Mouse (Mus musculus): ENCODE measurements at regions not wholly inside any gene's neighbourhood (a gene's known extent, or its start where the extent isn't known, plus 50 kb on each side); places are given as distances from the start of the nearest gene placed in this dataset.
A peak's percentile ranks its signal among the peaks of the same experiment; 100 is the strongest.

DNA sequence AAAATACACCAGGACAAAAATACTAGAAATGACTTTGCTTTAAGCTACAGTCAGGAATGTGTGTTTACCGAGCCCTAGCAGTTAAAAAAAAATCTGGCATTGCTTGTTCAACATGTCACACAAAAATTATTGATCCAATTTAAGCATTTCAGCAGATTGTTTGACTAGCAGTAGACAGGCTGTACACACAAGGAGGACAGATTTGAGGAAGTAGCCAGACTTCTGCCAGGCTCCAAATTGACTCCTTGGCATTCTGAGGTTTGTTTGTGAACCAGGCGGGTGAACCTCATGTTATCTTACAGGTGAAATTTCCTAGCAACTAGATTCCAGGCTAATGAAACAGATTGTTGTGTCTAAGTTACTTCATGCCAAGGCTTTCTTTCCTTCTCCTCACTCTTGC lies 348.8 kb downstream of the Hs3st3b1 start:
- no peak for DNase-seq (ENCODE audit: low read depth, low spot score)

DNA sequence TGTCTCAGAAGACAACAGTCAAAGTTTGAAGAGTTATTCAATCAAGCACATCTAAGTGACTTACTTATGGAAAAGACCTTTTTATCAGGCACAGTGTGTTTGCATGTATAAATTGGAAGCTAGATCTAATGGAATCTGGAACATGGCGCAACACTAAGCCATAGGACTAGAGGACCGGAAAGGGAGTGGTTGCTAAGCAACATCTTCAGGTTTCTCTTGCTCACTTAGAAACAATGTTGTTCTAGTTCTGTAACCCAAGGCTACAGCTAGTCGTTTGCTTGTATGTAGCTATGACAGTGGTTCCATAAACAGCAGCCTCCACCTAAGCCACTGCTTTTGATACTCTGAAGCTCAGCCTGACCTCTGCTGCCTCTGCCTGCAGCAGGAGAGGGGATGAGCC lies 338.8 kb downstream of the Hs3st3b1 start:
- no peak for DNase-seq (ENCODE audit: low read depth, low spot score)

DNA sequence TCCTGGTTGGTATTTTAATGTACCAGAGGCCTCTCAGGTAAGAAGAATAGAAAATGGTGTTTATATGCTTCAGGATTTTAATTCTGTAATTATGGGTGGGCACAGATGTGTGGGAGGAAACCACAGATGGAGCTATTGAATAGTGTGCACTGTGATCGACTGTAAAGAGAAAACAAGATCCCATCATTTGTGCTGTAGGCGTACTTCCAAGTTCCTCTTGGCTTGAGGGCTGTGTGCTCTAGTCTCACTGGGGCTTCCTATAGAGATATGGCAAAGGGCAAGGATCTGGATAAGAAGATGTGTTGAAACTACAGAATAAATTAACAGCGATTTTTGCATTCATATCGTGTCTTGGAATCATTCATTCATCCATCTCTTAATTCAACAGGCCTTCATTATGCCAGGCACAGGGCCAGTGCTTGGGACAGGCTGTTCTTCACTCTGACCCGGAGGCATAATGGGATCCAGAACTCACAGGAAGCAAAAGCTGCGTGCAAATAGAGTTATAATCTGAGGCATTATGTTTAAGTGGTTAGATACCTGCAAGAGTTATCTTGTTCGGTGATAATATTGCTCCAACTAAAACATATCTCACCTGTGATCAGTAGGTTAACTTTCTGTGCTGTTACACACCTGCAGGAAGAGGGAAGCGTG lies 336.7 kb downstream of the Hs3st3b1 start:
- DNase-seq (ENCODE audit: low read depth, low spot score): no peak

DNA sequence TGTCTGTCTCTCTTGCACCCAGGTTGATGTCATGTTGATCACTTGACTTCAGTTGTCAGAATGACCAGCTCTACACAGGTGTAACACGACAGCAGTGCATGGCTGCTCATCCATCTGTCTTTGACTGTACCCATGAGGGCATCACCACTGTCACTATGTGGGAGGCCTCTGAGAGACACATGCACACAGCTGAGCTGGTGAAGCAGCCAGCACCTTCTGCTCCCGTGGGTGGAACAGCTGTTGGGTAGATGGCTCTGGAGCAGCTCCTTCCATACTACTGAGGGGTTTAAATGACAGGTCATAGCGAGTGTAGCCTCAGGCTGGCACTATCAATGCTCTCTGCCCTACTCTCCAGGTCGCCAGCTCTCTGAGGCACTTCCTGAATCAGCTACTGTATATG lies 301.9 kb downstream of the Hs3st3b1 start:
- no peak for DNase-seq (ENCODE audit: low read depth, low spot score)

DNA sequence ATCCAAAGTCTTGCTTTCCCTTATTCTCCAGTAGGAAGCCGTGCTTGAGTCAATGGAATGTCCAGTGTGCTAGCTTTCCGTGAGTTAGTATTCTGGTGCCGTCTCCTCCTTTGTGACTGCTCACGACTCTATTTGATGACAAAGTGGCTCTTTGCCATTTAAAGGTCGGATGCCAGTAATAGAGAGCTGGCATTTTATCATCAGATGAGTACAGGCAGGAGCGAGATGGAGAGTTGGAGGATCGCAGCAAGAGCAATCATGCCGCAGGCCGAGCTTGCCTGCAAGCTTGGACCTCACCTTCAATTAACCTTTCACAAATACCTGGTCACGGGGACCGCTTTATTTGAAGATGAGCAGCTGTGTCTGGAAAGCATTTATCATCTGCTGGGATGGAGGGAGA lies 291.8 kb downstream of the Hs3st3b1 start:
- DNase-seq (ENCODE audit: low read depth, low spot score): no peak

DNA sequence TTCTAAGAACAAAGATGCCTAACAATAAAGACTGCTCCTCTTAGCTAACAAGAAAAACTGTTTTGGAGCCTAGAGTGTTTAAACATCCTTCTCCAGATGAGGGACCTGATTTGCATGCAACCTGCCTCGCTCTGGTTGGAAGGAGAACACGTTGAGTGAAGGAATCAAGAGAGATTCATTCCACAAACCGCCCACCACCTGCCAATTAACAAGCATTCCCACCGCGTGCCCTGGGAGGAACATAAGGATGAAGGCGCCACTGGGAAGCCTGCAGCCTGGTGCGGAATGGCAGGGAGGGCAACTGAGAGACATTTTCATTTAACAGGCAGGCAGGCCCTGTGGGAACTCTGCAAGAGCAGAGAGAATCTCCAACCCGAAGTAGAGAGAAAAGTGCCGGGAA lies 265.0 kb downstream of the Hs3st3b1 start:
- no peak for DNase-seq (ENCODE audit: low read depth, low spot score)

DNA sequence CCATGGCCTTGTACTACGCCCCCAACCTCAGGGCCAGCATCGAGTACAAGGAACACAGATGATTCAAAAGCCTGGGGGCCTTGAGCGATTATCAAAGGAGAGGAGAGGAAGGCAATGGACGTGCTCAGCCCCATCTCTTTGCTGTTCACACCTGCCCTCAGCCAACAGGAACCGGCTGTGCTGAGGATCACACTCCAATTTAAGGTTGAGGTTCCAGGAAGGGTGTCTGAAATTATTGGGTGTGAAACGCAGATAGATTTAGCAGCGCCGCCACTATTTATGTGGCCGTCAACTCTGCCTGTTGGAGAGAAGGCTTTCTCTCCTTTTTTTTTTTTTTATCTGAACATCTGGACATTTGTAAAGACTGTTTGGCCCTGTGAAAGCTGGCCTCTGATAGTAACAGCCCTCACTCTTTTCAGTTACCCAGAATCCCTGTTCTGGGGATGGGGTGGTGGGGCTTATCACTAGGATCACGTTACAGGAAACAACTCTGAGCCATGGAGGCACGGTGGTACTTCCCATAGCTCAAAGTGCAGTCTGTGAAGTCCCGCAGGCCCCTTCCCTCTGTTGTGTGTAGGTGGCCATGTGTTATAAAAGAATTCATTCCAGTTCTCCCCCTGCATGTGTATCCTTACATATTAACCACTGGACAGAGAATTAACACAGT lies 256.7 kb downstream of the Hs3st3b1 start:
- no peak for DNase-seq (ENCODE audit: low read depth, low spot score)

DNA sequence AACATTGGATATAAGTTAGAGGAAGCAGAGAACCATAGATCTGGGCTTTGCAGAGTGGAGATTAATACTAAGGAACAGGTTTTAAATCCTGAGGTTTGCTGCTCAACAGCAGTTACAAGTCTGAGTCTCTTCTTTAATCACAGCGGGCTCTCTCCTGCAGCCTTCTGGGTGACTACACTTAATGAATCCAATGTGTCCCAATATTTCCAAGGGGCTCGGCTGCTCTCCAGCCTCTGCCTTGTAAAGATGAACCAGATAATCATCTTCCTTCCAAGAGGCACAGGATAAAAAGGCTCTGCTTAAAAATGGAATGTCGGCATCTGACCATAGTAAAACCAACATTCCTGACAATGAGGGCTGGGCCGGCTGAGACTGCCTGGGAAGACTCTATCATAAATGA lies 251.6 kb downstream of the Hs3st3b1 start:
- no peak for DNase-seq (ENCODE audit: low read depth, low spot score)

DNA sequence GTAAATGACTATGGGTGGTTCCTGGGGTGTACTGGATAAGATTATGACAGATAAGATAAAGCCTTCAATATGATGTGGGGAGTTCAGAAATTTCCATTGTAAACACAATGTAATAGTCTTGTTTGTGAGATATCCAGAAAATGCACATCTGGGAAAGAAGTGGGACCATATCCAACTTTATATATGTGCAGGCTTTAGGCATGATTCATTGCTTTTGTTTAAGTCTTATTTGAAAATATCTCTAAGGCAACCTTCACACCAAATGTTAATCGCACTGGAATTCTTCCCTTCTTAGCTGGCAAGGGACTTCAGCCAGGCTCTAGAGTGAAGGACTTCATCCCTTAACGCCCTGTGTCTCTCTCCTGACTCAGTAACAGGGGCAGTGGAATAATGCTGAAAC lies 250.3 kb downstream of the Hs3st3b1 start:
- DNase-seq (ENCODE audit: low read depth, low spot score): no peak

DNA sequence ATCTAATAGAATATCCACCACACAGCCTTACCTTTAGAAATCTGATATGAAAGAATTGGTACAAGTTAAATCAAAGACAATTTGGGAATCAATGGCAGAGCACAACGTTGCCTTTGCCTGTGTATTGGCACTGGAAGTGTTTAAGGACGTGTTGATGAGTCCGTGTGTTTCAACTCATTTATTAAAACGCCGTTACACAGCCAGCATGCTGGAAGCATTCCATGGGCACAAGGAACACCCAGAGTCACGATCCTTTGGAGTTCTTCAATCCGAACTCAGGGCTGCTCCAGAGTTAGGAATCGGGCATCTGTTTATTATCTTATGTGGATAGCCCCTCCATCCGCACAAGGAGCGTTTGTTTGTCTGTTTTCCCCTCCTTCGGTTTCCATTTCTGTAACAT lies 244.2 kb downstream of the Hs3st3b1 start:
- no peak for DNase-seq (ENCODE audit: low read depth, low spot score)

DNA sequence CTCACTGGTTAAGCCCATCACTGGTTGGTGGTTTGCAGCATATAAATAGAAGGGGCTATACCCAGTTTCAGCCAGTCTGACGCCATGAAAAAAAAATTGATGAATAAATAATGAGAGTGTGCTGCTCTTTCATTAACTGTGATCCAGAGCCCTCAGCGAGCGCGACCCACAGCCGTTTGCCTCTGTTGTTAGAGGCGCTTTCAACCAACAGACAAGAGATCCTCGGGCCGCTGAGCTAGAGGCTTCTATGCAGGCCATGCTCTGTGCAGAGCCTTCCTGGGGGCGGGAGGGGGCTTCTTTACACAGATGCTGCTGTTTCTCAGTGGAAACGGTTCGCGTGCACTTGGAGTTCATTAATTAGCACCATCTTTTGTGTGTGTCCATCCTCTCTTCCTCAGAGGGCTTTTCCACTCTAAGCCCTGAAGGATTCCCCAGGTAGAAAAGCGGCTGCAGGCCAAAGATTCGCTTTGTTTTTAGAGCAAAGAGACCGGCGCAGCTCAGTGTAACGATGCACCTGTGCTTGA lies 243.6 kb downstream of the Hs3st3b1 start:
- no peak for DNase-seq (ENCODE audit: low read depth, low spot score)

DNA sequence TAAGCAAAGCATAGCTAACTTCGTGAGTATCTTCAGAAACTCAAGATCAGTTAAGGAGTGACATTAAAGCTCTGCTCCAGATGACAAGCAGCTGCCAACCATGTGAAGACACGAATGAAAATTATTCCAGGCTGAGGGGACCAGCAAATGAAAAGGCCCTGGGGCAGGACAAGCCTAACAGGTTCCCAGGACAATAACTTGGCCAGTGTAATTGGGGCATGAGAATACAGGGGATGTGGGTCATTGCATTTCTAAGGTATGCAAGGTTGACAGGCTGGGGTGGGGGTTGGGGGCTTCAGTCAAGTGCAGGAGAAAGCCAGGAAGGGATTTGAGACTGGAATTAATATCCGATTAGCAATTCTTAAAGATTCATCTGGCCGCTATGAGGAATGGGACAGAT lies 242.6 kb downstream of the Hs3st3b1 start:
- no peak for DNase-seq (ENCODE audit: low read depth, low spot score)

DNA sequence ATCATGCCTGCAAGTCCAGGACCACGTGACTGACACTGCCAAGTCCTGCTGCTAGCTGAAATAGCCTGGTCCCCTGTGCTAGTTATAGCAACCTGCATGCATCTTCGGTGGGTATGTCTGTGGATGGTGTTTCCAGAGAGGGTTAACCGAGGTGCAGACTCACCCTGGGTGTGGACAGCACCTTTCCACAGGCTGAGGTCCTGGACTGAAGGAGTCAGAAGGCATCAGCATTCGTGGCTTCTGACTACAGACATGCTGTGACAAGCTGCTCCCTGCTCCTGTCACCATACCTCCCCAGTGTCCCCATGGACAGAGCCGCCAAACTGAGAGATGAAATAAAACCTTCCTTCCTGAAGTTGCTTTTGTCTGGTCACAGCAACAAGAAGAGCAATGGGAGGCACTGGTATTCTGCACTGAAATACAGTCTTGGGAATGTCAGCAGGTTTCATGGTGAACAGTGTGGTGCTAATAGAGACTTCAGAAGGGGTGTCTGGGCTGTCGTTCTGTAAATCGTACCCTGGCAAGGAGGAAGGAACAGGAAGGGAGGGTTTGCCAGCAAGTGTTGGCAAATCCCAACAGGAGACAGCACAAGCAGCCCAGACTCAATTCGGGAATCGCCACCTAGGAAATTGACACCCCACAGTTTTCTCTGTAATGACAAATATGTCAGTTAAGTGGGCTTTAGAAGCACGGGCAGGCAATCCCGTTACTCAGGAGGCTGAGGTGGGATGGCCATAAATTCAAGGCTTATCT lies 237.7 kb downstream of the Hs3st3b1 start:
- no peak for DNase-seq (ENCODE audit: low read depth, low spot score)

DNA sequence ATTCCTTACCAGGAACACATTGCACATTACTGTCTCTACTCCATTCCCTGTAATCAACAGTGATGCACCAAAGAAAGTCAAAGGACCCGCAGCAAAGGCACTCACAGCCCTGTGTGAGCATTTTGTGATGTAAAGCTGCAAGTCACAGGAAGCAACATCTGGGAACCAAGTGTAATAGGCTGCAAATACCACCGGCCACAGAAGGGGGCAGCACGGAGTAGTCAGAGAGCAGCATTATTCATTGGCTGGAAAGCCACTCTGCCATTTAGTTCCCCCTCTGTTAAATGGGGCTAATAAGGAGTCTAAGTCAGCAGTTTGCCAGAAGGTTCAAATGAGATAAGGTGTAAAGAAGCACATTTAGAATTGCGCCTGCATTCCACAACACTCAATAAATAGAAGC lies 231.0 kb downstream of the Hs3st3b1 start:
- peak; percentile 17 for DNase-seq (ENCODE audit: low read depth, low spot score)

DNA sequence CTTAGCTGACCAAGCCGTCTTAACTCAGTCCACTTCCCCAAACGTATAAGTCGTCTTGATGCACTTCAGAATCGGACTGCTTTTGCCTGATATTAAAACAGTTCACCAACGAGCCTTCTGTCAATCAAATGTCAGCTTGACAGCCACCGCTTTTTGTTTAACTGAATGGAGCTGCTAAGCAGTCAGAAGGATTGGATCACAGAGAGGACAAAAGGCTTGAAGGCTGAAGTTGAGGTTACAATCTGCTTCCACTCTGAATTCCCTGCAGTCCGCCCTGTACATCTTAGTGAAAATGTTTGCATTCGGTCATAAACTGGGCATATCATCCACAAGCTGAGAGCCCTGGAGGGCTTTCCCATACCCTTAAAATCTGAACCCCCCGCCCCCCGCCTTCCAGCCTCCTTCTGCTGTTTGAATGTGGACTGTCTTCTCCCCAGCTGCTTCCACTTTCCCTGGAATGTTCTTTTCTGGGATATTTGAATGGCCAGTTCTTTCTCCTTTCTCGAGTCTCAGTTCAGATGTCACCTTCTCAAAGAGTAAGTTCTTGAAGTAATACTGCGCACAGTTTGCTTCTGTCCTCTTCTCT lies 217.0 kb downstream of the Hs3st3b1 start:
- DNase-seq (ENCODE audit: low read depth, low spot score): no peak

DNA sequence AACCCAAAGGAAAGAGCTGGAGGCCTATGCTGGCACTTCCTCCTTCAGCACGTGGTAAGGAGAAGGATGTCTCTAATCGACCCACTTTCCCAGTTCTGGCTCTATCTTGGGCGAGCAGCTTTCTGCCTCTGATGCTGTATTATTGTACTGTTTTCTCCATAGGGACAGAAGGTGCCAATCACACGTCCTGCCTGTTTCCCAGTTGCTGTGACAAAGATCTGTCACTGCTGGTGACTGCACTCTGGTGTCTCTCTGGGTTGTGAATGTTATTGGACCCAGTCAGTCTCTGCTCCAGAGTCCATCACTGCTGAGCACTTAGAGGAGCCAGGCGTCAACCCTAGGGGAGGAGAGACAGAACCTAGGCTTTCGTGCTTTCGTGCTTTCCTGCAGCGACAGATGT lies 216.0 kb downstream of the Hs3st3b1 start:
- no peak for DNase-seq (ENCODE audit: low read depth, low spot score)

DNA sequence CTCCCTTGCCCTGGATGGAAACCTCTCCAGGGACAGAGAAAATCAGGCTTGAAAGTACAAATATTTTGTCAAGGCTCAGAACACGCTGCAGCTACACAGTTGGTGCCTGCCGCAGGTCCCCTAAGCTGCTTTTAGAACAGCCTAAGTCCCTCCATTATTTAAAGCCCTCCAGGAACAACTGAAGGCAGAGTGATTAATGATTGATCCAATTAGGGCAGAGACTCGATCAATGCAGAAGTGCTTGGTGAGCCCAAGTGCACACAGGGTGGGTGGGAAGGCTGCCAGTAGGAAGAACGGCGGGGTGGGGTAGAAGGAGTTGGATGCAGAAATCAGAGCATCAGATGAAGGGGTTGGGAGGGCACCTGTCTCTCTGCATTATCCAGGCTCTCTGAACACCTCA lies 215.0 kb downstream of the Hs3st3b1 start:
- no peak for DNase-seq (ENCODE audit: low read depth, low spot score)

DNA sequence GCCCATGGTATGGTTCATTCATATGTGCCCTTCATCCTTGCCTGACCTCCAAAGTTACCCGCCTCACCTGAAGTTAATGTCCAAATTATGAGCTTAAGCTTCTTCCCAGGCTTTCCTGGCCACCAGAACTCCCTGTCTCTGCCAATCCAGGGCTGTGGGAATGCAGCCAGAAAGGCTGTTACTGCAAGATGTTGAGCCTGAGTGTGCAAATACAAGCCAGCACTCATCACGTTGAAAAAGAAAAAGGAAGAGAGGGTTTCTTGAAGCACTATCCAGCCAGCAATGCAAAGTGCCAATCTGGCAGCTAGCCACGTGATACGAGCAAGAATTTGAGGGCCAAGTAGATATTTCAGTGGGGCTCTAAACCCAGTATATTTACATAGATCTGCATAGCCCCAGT lies 213.7 kb downstream of the Hs3st3b1 start:
- DNase-seq (ENCODE audit: low read depth, low spot score): no peak

DNA sequence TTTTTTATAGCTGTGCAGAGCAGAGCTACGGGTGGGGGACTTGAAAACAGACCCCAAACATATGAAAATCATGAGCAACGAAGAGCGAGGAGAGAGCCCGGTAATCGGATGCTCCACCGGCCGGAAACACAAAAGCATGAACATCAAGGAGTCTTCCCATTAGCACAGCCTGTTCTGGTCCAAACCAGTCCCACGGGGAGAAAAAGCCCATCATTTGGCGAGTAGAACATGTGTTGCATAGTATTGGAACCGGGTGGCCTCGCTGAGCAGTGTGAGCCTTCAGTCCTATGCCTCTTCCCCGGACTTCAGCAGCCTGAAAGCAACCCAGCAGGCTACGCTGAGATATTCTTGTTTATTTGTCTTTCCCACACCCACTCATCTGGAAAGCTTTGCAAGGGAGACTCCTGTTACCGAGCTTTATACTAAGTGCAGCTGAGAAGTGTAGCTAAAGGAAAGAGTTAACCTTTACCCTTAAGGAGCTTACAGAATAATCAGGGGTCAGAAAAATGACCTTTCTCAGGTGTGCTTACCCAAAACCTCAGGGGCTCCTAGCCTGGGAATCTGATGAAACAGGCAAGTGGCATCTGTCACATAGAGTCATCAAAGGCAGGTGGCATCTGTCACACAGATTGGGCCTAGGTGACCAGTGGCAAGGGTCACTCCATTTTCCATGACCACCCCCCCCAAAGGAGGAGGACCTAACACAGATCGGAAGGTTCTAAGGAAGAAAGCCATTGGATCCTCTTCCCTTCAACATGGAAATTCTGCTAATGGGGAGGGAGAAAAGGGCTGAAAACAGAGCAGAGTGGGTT lies 209.8 kb downstream of the Hs3st3b1 start:
- DNase-seq (ENCODE audit: low read depth, low spot score): no peak

DNA sequence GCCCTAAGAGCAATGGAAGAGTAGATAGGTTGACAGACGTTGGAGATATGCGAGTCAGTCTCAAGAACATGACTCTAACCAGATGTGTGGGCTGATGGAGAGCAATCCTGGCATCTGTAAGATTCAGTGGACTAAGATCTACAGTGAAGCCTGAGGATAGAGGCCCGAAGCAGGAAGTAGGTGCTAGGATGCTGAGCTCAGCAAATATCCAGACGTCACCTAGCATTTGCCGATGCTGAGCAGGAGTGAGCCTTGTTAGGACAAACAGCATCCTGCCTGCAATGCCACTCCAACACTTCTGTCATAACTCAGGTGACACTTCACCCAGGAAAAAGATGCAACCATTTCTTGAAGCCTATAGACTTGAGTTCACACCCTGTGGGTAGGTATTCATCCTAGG lies 199.8 kb downstream of the Hs3st3b1 start:
- DNase-seq (ENCODE audit: low read depth, low spot score): no peak

DNA sequence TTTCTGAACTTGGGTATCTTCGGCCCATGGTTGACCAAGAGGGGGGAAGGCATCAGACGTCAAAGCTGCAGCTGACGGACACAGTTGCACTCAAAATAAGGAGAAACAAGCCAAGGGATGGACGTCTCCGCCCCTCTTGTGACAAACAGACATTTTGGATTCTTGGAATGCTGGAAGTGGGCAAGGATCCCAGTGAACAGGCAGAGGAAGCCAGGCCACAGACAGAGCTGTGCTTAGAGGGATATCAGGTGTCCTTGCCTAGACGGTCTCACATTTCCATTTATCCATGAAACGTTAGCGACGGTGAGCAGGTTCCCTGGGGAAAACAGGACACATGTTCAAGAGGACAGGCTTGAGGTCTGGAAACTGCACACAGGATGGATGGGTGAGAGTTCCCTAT lies 191.2 kb downstream of the Hs3st3b1 start:
- DNase-seq (ENCODE audit: low read depth, low spot score): no peak

DNA sequence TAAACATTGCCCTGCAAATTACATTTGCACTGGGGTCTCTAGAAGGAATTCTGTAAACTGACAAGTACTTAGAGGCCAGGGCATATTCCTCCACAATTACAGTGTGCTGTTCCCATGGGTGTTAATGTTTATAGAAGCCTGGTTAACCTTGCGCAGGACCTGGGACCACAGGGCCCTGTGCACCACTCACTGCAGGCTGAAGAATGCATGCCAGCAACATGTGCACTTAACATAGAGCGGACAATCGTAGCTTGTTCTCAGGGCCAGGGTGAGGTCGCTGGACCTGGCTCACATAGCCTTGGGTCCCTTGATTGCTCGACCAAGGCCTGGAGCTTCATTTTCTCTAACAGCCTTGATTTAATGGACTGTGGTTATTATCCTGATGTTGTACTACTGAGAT lies 168.8 kb downstream of the Hs3st3b1 start:
- no peak for DNase-seq (ENCODE audit: low read depth, low spot score)

Measured in embryo, embryonic 11.5 days (tissue).